Mouse (Mus musculus) CH12.LX (cell line): Measurements from ENCODE around the gene Hfe2.

Experiments
- ETS1 ChIP-seq: conservative IDR thresholded peaks from 2 replicates; pipeline ENCODE4 v1.6.1; 2012; ENCODE audit warnings: low read depth, mild to moderate bottlenecking, inconsistent platforms, low read length, improper control_type of control experiment, moderate library complexity
- MAX ChIP-seq: IDR thresholded peaks from 2 replicates; pipeline ENCODE4 v1.6.1; 2011; ENCODE audit warnings: low read length, improper control_type of control experiment
- RAD21 ChIP-seq: IDR thresholded peaks from 2 replicates; pipeline ENCODE4 v1.6.1; 2011; ENCODE audit warnings: low read depth, mild to moderate bottlenecking, low read length, improper control_type of control experiment, moderate library complexity

- TF ChIP-seq RAD21 (no peak), MAX (no peak), ETS1 (no peak)
These were observed 28.6 kb downstream of the Hfe2 start for GRCm38 (mm10) chr3:96553601-96554000.
